Mouse (Mus musculus) thymus, adult 2 months (tissue): ENCODE results near the gene Abhd17c. TPM values are rescaled to one million over a fixed set of nuclear protein-coding genes. Genes with fewer than 3 reads are reported as not detected.

Experiments
- DNase-seq: peaks from one replicate; pipeline ENCODE4 v3.0.0; 2021
- H3K27ac ChIP-seq: fragments of 200-500 bp; 2 replicates; pipeline ENCODE4 v1.5.1; 2012; ENCODE audit warnings: low read length, control low read depth; ENCODE audit not compliant: control insufficient read depth, insufficient read depth
- H3K27me3 ChIP-seq: fragments of 200-500 bp; 2 replicates; pipeline ENCODE4 v1.6.1; 2012; ENCODE audit warnings: mild to moderate bottlenecking, low read length, moderate library complexity, mixed read lengths; ENCODE audit not compliant: control insufficient read depth, insufficient read depth
- H3K36me3 ChIP-seq: fragments of 200-500 bp; 2 replicates; pipeline ENCODE4 v1.6.1; 2012; ENCODE audit warnings: mild to moderate bottlenecking, low read length, moderate library complexity; ENCODE audit not compliant: control insufficient read depth, insufficient read depth
- H3K4me1 ChIP-seq: fragments of 200-500 bp; replicated peaks from 2 replicates; pipeline ENCODE4 v1.6.1; 2012; ENCODE audit warnings: low read length; ENCODE audit not compliant: control insufficient read depth, insufficient read depth
- H3K4me3 ChIP-seq: fragments of 200-500 bp; 2 replicates; pipeline ENCODE4 v1.5.1; 2012; ENCODE audit warnings: mild to moderate bottlenecking, low read length, control low read depth, moderate library complexity; ENCODE audit not compliant: control insufficient read depth, insufficient read depth
- CTCF ChIP-seq: fragments of 200-500 bp; IDR thresholded peaks from 2 replicates; pipeline ENCODE4 v1.5.1; 2012; ENCODE audit warnings: mild to moderate bottlenecking, control low read depth, low read length, moderate library complexity, borderline replicate concordance; ENCODE audit not compliant: control insufficient read depth, poor library complexity, insufficient read depth; ENCODE audit errors: extremely low read depth
- POLR2A ChIP-seq: fragments of 200-500 bp; IDR thresholded peaks from 2 replicates; pipeline ENCODE4 v1.6.1; 2012; ENCODE audit warnings: mild to moderate bottlenecking, low read length, control low read depth, moderate library complexity; ENCODE audit not compliant: control insufficient read depth, poor library complexity, insufficient read depth; ENCODE audit errors: extremely low read depth
- WGBS: fragments of 180-500 bp; shearing (Covaris S2); methylation state at CpG from one replicate; pipeline ENCODE4 v1.1.7; 2018; 5-methylcytosine and 5-hydroxymethylcytosine counted together
- polyA plus RNA-seq: library from polyadenylated mRNA; depleted of rRNA; stranded (reverse); fragments of >200 nt; gene quantifications from 2 replicates; pipeline ENCODE4 v1.2.3, GENCODE M21; 2012; rRNA removed

The Abhd17c gene
- polyA plus RNA-seq, 1 experiment = 78.7 TPM

GRCm38 (mm10) chr7:84059799-84060198 lies 91.9 kb downstream of the Abhd17c start:
- H3K27ac ChIP-seq = no peak overlapping the region
- H3K27me3 ChIP-seq = no peaks in the 10 kb centered on the region
- H3K4me3 ChIP-seq = no peak overlapping the region
- DNase-seq = no peak
- H3K4me1 ChIP-seq = no peaks in the 10 kb centered on the region
- no peak for TF ChIP-seq POLR2A
- no peak for TF ChIP-seq CTCF
- 93% methylated on average over 7 of the region's 7 CpGs for WGBS
- H3K36me3 ChIP-seq = no peaks in the 10 kb centered on the region

Other genes starting within 250 kb of the Abhd17c start
- gene Cemip, start 65.4 kb downstream of the Abhd17c start, polyA plus RNA-seq = 0.59 and 0.63 TPM in 2 replicates